Mouse (Mus musculus) macrophage (primary cell): ENCODE results near the gene Tor1b. TPM values are rescaled to one million over a fixed set of nuclear protein-coding genes. Genes with fewer than 3 reads are reported as not detected.
A peak's percentile ranks its signal among the peaks of the same experiment; 100 is the strongest.

Source experiments
- H3K27ac ChIP-seq: fragments of 350-480 bp; formaldehyde crosslinking; 2 replicates; pipeline ENCODE4 v1.9.0; 2021
- H3K36me3 ChIP-seq: fragments of 350-480 bp; formaldehyde crosslinking; 2 replicates; pipeline ENCODE4 v1.9.0; 2021; ENCODE audit errors: inconsistent target
- H3K4me3 ChIP-seq: fragments of 350-480 bp; formaldehyde crosslinking; 2 replicates; pipeline ENCODE4 v1.9.0; 2021; ENCODE audit errors: inconsistent target
- H3K79me2 ChIP-seq: fragments of 350-480 bp; formaldehyde crosslinking; 2 replicates; pipeline ENCODE4 v1.9.0; 2021; ENCODE audit errors: inconsistent target
- WGBS: methylation state at CpG from one replicate; pipeline ENCODE4 v1.1.7; 2026; ENCODE audit warnings: inconsistent platforms; ENCODE audit not compliant: missing documents; 5-methylcytosine and 5-hydroxymethylcytosine counted together
- polyA plus RNA-seq: library from polyadenylated mRNA; stranded (reverse); fragments of 250-400 nt; gene quantifications from 3 replicates; pipeline ENCODE4 v1.2.4, GENCODE M21; 2018; ENCODE audit warnings: inconsistent platforms

Gene Tor1b
- polyA plus RNA-seq, 1 experiment from 2014 or later: 10.8 TPM

DNA sequence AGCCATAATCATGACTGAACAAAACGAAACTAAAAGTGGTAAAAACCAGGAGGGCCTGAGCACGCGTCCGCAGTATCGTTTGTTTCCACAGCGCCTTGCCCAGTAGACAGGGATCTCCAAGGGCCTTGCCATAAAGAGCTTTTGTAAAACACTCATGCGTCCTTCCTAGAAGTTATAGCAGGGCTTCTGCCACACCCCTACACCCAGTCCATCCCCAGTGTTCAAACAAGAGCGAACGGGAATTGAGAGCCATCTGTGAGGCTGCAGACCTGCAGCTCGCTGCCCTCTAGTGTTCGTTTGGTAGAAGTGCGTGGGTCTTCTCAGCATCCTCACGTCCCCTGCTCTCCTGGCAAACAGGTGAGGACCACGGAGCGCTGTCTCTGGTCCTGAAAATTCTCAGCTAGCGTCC, 10.2 kb upstream of the Tor1b start:
- Histone ChIP-seq H3K36me3 (no peaks in the 10 kb centered on the region), H3K27ac (peak overlapping the region; percentile 25), H3K4me3 (peak overlapping the region; percentile 39), H3K79me2 (no peaks in the 10 kb centered on the region)
- WGBS: 3% methylated on average over 16 of the region's 16 CpGs

DNA sequence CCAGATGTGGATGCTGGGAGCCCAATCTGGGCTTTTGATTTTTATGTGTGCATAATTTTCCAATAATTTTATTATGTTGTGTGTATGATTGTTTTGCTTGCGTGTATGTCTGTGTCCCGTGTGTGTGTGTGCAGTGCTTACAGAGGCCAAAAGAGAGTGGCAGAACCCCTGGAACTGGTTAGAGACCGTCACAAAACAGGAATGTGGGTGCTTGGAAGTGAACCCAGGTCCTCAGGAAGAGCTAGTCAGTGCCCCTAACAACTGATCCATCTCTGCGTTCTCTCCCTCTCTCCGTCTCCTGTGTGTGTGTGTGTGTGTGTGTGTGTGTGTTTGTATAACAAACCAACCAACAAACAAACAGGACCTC, 319 bp upstream of the Tor1b start:
- WGBS: 43% methylated on average over 5 of the region's 5 CpGs
- no peak overlapping the region for H3K4me3 ChIP-seq
- H3K79me2 ChIP-seq: peaks cover 41% of the 10 kb centered on the region
- H3K27ac ChIP-seq: 0 out of 2 replicates have a peak overlapping the region, but pooled peaks have one; percentile 13
- H3K36me3 ChIP-seq: peaks cover 17% of the 10 kb centered on the region

DNA sequence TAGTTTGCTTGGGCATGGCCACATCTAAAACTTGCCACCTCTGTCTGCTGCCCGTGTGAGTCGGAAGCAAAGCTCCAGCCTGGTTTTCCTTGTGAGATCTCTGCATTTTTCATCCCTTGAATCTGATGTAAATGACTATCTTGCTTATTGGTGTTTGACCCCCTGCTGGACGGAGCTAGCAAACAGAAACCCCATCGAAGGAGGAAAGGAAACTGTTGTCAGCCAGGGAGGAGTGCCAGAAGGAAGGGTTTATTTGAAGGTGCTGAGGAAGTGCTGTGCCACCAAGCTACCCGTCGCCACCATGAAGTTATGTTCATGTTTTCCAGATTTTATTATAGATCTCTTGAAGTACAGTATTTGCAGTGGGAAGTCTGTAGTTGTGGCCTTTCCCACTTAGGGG, 2.0 kb downstream of the Tor1b start:
- no peak overlapping the region for H3K27ac ChIP-seq
- 31% methylated on average over 6 of the region's 6 CpGs for WGBS
- H3K4me3 ChIP-seq: no peak overlapping the region
- peaks cover 40% of the 10 kb centered on the region for H3K36me3 ChIP-seq
- H3K79me2 ChIP-seq: peaks cover 48% of the 10 kb centered on the region

DNA sequence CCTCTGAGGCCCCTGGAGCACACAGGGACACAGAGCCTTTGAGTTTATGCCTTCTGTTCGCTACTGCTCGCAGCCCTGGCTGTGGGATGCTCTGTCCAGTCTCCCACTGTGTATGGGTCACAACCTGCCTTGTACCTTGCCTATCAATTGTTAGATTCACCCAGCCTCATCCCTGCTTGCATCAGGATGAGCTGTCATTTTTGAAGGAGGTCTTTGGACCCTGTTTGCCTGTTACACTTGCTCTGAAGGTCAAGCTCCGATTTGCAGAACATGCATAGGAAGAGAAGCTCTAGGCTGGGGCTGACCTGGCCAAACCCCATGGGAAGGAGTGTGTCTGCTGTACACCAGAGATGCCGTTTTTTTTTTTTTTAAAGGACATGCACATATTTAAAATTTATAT, 4.8 kb downstream of the Tor1b start:
- WGBS: 84% methylated on average over 4 of the region's 4 CpGs
- Histone ChIP-seq H3K36me3 (peaks cover 67% of the 10 kb centered on the region), H3K27ac (no peak overlapping the region), H3K4me3 (no peak overlapping the region), H3K79me2 (peaks cover 54% of the 10 kb centered on the region)

DNA sequence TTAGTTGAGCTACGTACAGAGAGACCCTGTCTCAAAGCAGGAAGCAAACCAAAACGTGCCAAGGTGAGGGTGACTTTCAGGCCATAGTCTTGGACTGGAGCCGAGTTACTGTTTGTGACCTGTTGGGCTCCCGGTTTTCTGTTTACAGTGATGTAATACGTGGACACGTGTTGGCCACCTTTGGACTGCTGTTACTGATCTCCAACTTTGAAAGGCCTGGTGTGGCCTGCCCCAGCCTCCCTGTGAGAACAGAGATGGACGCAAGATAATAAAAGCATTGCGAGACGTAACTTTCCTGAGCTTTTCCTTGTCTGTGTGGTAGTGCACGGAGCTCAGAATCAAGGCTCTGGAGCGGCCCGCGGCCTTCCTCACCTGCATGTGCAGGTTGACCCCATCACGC, 6.0 kb downstream of the Tor1b start:
- peaks cover 79% of the 10 kb centered on the region for H3K36me3 ChIP-seq
- peaks cover 60% of the 10 kb centered on the region for H3K79me2 ChIP-seq
- no peak overlapping the region for H3K27ac ChIP-seq
- 93% methylated on average over 14 of the region's 14 CpGs for WGBS
- H3K4me3 ChIP-seq: no peak overlapping the region

DNA sequence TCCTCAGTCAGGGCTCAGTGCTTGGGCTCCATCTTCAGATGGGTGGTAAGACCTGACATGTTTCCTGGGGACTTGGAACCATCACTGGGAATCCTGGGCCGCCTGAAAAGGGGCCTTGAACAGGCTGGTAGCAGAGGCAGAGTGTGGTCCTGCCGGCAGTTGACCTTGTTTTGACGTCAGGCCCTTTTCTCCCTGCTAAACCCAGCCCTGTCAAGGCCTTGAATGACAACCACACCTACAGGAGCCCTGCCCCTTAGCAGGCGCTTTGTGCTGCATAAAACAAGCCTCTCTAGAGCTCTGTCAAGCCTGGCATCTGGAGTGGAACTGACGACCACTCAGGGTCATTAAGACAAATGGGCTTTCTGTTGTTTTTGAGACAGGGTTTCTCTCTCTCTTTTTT, 7.1 kb downstream of the Tor1b start:
- no peak overlapping the region for H3K4me3 ChIP-seq
- H3K79me2 ChIP-seq: peaks cover 61% of the 10 kb centered on the region
- peaks cover 90% of the 10 kb centered on the region for H3K36me3 ChIP-seq
- WGBS: 76% methylated on average over 5 of the region's 5 CpGs
- H3K27ac ChIP-seq: no peak overlapping the region

DNA sequence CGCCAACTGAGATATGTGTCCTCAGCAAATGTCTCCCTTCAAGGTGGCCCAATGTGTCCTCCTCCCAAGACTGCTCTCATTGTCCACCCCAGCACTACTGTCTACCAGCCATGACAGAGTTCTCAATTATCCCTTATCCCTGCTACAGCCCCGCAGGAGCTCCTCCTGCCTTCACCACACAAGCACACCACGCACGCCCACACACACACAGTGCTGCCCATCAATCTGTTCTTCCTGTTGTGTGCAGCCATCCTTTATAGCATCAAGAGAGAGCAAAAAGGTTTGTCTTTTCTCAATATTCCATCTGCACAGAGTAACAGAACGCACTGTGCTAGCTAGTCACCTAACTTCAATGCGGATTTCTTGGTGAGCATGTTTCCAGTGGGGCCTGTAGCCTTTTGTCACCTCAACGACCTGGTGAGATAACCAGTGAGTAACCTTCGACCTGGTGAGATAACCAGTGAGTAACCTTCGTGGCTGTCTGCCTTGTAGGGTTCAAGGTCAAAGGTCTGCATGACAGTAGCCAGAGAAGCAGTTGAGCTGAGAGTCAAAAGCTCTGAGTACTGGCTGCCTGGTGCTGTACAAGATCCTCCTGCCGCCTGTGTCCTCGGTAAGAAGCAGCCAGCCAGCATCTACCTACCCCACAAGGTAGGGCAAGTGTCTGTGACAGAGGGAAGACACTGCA, 10.0 kb downstream of the Tor1b start:
- H3K4me3 ChIP-seq: no peak overlapping the region
- peaks cover 71% of the 10 kb centered on the region for H3K36me3 ChIP-seq
- peaks cover 57% of the 10 kb centered on the region for H3K79me2 ChIP-seq
- H3K27ac ChIP-seq: no peak overlapping the region
- WGBS: 92% methylated on average over 11 of the region's 11 CpGs

DNA sequence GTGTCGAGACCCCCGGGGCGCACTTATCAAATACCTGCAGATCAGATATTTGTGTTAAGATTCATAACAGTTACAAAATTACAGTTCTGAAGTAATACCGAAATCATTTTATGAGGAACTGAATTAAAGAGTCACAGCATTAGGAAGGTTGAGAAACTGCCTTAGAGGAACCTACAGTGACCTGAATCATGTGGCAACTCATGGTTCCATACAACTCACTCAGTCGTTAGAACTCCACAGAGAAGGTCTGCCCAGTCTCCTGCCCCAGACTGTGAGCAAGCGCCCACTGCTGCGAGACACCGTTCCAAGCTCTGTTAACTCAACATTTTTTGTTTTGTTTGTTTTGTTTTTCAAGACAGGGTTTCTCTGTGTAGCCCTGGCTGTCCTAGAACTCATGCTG, 12.9 kb downstream of the Tor1b start:
- WGBS: 19% methylated on average over 8 of the region's 8 CpGs
- peak overlapping the region; percentile 50 for H3K27ac ChIP-seq
- H3K4me3 ChIP-seq: no peak overlapping the region
- H3K79me2 ChIP-seq: peaks cover 53% of the 10 kb centered on the region
- H3K36me3 ChIP-seq: peaks cover 43% of the 10 kb centered on the region

DNA sequence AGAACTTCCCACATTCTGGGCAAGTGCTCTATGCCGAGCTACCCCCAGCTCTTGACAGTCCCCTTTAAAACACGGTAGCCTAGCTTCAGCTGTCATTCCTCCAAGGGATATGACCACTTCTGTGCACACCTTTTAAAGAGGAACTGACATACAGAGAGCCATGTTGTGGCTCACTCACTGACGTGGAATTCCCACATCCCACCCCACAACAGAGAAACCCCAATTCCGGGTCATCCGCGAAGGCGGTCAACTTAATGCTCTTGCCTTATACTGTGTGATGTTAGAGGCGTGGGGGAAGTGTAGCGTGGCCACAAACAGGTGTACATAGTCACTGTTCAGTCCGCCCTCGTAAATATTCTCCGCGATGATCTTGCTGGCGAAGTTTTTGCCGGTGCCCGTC, 14.1 kb downstream of the Tor1b start:
- peaks cover 53% of the 10 kb centered on the region for H3K79me2 ChIP-seq
- 2% methylated on average over 16 of the region's 16 CpGs for WGBS
- H3K27ac ChIP-seq: peak overlapping the region; percentile 50
- peaks cover 31% of the 10 kb centered on the region for H3K36me3 ChIP-seq
- peak overlapping the region; percentile 79 for H3K4me3 ChIP-seq

DNA sequence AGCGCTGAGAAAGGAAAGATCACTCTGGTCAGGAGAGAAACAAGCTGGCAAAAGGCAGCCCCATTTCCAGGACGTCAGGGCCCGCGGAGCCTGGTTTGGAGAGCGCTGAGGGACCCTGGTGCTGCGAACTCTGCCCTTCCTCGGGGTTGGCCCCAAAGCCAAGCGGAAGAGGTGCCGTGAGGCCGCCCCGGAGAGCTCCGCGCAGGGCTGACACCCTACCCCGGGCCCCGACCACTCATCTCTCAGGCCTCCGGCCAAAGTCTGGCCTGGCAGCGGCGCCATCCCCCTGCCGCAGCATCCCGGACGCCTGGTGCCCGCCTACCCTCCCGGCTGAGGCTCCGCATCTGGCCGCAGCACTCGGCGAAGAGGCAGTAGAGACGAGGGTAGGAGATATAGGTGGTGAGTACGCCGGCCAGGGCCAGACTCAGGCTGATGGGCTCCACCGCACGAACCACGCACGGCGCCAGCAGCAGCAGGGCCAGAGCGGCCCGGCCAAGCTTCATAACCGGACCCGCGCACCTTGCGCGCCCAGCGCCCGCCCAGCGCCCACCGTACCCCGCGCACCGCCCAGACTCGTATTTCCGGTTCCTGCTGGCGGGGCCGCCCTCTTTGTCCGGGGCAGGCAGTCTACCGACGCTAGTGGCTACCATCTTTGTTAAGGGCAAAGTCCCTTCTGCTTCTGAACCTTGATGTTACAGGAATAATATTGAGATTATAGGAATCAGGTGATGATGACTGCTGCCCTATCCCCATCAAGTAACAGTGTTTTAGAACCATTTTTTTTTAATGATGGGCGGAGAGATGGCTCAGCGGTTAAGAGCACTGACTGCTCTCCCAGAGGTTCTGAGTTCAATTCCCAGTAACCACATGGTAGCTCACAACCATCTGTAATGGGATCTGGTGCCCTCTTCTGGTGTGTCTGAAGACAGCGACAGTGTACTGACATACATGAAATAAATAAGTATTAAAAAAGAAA, 14.9 kb downstream of the Tor1b start, which contains the start of gene Tor1a:
Tor1a (minus strand) TSS at position 582 of the 976 bp plus-strand sequence.
- WGBS: 2% methylated on average over 59 of the region's 59 CpGs
- Histone ChIP-seq H3K27ac (peak within 1 kb of the TSS; percentile 50), H3K79me2 (peaks cover 46% of the 10 kb centered on the region), H3K4me3 (peak within 1 kb of the TSS; percentile 79), H3K36me3 (peaks cover 26% of the 10 kb centered on the region)

DNA sequence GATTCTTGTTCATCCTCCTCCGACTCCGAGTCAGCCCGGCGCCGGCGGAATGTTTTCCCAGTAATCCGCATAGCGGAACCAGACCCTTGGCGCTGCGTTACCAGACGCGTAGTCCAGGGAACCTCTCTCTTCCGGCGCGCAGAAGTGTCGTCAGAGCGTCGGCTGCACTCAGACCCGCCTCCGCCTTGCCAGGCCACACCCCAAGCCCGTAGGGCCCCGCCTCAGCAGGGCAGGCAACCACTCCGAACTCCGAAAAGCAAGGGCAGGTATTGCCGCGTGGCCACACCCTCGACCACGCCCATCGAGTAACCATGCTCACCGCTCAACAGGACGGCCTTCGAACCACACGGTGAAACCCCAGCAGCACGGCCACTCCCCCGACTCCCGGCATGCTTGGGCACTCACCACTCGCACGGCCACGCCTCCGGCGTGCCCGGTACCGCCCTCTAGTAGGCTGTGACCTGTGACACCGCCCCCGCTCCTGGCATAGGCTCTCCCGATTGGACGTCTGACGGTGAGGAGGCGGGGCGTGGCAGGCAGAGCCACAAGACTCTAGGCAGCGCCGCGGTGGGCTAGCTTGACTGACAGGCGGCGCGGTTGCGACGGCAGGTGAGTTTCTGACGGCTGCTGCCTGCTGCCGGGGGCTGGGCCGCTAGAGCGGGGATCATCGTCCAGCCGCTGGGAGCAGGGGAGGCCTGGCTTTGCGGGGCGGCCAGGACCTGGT, 29.2 kb downstream of the Tor1b start, which contains the start of the genes BC005624 and Usp20:
BC005624 (minus strand) TSS at position 412 of the 724 bp plus-strand sequence.
Usp20 (plus strand) TSS at position 490 of the 724 bp plus-strand sequence.
- 0% methylated on average over 66 of the region's 66 CpGs for WGBS
- Histone ChIP-seq H3K36me3 (peaks cover 22% of the 10 kb centered on the region; the same call in 1 of the 2 replicates), H3K79me2 (peaks cover 11% of the 10 kb centered on the region), H3K27ac (peak within 1 kb of the TSS; percentile 36), H3K4me3 (peak within 1 kb of the TSS; percentile 98)

DNA sequence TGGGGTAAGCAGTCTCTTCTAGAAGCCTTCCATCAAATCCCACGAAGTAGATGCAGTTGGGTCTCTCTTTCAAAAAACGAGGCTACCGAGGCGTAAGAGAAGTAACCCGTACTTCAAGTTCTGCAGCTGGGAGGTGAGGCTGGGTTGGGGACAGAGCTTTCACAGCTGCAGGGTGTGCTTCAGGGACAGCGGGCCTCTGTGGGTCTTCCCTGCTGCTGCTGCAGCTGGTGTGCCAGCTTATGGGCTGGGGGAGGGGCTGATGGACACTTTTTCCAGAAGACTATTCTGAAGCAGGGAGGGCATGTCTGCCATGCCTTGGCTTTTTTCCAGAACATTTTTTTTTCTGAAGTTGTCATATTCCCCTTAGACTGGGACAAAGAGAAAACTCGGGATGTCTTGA, 30.3 kb downstream of the Tor1b start:
- Histone ChIP-seq H3K79me2 (peaks cover 11% of the 10 kb centered on the region), H3K36me3 (peaks cover 12% of the 10 kb centered on the region; the same call in 1 of the 2 replicates), H3K4me3 (peak overlapping the region; percentile 98; the same call in 1 of the 2 replicates), H3K27ac (no peak overlapping the region)
- WGBS: 81% methylated on average over 7 of the region's 7 CpGs

DNA sequence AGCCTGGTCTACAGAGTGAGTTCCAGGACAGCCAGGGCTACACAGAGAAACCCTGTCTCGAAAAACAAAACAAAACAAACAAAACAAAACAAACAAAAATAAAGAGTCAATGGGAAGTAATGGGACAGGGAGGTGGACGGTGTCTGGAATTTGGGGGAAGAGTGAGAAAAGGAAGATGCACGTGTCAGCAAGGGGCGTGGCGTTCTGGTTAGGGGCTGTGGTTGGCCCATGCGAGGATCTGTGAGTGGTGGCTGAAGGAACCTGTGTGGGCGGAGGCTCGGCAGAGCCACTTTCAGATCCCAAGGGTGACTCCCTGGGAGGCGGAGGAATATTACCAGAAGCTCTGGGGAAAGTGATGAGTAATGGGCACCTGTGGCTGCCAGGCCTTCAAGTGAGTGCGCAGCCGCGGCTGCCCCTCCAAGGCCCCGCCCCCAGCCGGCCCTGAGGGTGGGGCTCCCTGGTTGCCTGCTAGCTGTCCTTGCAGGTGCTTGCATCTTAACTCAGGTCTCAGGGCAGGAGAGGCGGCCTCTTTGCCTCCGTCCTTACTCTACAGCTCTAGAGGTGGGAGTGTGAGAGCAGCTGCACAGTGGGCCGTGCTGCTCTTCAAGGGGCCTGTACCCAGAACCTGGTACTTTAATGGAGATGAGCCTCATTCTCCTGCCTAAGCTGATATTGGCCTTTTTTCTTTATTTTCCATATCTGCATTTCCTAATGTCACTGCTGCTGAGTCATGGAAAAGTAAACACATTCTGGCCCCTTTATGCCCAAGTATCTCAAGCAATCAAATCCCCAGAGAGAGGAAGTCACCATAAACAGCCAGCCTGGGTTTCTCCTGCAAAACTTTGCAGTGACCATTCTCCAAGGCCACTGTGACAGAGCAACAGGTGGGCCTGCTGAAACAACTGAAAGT, 32.6 kb downstream of the Tor1b start:
- no peak overlapping the region for H3K27ac ChIP-seq
- no peaks in the 10 kb centered on the region for H3K36me3 ChIP-seq
- peaks cover 11% of the 10 kb centered on the region for H3K79me2 ChIP-seq
- 55% methylated on average over 16 of the region's 17 CpGs for WGBS
- H3K4me3 ChIP-seq: no peak overlapping the region
